Mouse (Mus musculus): ENCODE results near the gene Rtn4.
A peak's percentile ranks its signal among the peaks of the same experiment; 100 is the strongest.

Rtn4 gene

GRCm38 (mm10) chr11:29766313-29766982 lies 73.7 kb downstream of the Rtn4 start:
- DNase-seq, result no peak

GRCm38 (mm10) chr11:29768523-29768922 lies 75.8 kb downstream of the Rtn4 start:
- DNase-seq, result no peak

GRCm38 (mm10) chr11:29770666-29771400 lies 78.1 kb downstream of the Rtn4 start:
- no peak for DNase-seq

- DNase-seq, result no peak
Measured at GRCm38 (mm10) chr11:29772279-29772678, 79.5 kb downstream of the Rtn4 start.

- no peak for DNase-seq
Measured at GRCm38 (mm10) chr11:29774296-29774695, 81.5 kb downstream of the Rtn4 start.

- no peak for DNase-seq
Measured at GRCm38 (mm10) chr11:29774760-29775159, 82.0 kb downstream of the Rtn4 start.

- DNase-seq, result peak; percentile 28
Measured at GRCm38 (mm10) chr11:29777964-29778363, 85.2 kb downstream of the Rtn4 start.

- DNase-seq, result no peak
Measured at GRCm38 (mm10) chr11:29778936-29779335, 86.2 kb downstream of the Rtn4 start.

GRCm38 (mm10) chr11:29779409-29780026 lies 86.8 kb downstream of the Rtn4 start:
- DNase-seq, result no peak

- DNase-seq, result peak; percentile 76
Measured at GRCm38 (mm10) chr11:29786583-29787219, 94.0 kb downstream of the Rtn4 start.

GRCm38 (mm10) chr11:29787473-29787872 lies 94.7 kb downstream of the Rtn4 start:
- peak; percentile 23 for DNase-seq

- DNase-seq, result no peak
Measured at GRCm38 (mm10) chr11:29788499-29788898, 95.8 kb downstream of the Rtn4 start.

- DNase-seq, result no peak
Measured at GRCm38 (mm10) chr11:29788921-29789638, 96.3 kb downstream of the Rtn4 start.

- DNase-seq, result no peak
Measured at GRCm38 (mm10) chr11:29790796-29791195, 98.0 kb downstream of the Rtn4 start.

All from lung, postnatal 36 days (tissue).